Mouse (Mus musculus) c-Kit-positive CD71-negative TER-119-negative erythroid progenitor cells, embryonic 14.5 days (primary cell): ENCODE results near the gene Zc3hc1.
"Not testable (repeated sequence)": the region's sequence is repeated elsewhere in the genome, so short reads cannot be mapped to it uniquely, and the experiment has no call there.

Experiments
- DNase-seq: peaks from one replicate; pipeline ENCODE4 v3.0.0-alpha.2; 2013; ENCODE audit warnings: low read depth

Gene Zc3hc1

DNA sequence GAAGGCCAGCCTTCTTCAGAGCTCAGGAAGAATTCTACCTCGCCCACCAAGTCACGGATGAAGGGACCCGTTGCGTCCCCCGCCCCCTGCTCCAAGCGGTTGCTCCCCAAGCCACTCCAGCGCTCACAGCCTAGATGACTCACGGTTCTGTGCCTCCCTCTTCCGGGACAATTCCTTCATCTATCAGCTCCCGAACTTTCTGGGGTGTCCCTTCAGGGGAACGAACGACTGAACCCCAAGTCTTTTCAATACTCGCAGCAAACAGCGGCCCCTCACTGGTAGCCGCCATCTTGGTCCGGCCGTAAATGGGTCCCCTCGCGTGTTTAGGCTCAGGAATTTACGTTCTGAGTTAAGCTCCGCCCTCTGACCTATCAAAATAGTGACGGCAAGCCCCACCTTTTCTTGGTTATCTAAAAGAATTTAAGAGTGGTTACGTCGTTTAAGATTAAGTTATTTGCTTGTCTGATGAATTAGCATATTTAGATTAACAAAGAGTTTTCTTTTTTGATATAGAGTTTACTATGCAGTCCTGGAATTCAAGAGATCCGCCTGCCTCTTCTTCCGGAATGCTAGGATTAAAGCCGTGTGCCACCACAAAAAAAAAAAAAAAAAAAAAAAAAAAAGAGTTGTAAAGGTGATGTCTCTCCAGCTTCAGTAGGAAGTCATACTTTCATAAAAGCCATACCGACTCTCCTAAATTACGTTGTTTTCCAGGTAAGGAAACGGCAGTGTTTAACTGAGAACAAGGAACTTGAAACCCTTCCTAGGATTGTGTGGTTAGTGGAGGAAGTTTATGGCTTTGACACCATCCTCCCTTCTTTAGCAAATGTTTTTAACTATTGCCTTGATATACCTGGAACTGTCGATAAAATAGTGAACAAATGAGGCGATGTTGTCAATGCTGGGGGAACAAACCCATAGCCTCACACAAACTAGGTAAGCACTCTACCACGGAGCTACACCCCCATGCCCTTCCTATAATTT lies at the start of gene Zc3hc1:
Gene Zc3hc1 (minus strand): TSS at position 315 of the 984 bp plus-strand sequence.
- peak; percentile 86 for DNase-seq

DNA sequence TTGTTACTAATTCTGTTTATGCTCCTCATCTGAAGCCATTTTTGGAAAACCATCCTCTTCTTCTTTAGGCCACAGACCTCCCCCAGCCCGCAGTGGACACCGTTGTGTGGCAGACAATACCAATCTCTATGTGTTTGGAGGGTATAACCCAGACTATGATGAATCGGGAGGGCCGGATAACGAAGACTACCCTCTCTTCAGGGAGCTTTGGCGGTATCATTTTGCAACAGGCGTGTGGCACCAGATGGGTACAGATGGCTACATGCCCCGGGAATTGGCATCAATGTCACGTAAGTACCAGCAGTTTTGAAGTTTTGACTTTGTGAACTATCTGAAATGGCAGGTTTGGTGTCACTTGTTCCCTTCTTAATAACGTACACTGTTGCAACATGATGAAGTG lies 48.7 kb upstream of the Zc3hc1 start:
- DNase-seq, result no peak

DNA sequence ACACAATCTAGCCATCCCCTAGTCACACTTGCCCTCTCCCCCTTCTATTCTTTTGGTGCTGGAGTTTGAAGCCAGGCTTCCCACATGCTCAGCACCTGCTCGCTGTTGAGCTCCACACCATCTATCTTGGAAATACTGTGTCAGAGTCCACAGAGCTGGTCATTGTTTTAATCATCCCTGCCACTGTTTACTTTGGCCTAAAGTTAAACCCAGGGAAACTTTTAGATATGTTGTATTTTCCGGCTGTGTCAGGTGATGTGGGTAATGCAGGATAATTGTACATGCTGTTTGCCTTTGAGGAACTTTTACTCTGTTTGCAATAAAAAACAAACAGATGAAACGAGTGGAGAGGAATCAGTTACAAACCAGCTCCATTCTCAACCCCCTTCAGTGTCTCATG lies 46.2 kb upstream of the Zc3hc1 start:
- no peak for DNase-seq

DNA sequence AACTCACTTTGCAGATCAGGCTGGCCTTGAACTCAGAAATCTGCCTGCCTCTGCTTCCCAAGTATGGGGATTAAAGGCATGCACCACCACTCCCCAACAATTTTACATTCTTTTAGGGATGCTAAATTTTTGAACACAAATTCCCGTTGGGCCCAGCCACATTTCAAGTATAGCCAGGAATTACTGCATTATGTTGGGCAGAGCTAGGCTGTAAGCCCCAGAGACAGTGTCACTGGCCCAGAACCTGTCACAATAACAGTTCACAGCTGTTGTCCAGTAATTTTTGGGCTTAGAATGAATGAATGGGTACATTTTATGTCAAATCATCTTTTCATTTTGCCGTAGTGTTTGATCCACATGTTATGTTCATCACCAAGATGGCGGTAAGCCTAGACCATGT lies 45.6 kb upstream of the Zc3hc1 start:
- DNase-seq, result no peak

DNA sequence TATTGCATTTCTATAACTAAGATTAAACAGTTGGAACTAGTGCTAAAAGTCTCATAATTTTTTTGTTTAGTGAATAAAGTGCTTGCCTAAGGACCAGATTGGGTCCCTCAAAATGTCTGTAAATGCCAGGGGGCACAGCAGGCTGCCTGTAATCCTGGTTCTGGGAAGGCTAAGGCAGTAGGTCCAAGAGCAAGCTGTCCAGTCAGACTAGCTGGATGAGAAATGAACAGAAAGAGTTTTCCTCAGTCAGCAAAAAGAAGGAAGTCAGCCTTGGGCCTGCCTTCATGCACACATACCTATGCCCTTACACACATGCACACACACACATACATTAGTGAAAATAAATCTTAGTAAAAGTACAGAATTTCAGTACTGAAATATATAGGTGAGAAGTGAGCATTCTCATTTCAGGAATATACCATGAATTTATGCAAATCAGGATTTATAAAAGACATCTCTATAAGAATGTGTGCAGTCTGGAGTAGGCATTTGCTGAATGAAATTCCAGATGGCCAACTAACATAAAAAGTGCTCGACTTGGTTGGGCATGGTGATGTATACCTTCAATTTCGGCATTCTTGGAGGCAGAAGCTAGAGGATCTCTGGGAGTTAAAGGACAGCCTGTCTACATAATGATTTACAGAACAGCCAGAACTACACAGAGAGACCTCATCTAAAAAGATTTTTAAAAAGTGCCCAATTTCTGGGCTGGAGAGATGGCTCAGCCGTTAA lies 41.8 kb upstream of the Zc3hc1 start:
- no peak for DNase-seq

DNA sequence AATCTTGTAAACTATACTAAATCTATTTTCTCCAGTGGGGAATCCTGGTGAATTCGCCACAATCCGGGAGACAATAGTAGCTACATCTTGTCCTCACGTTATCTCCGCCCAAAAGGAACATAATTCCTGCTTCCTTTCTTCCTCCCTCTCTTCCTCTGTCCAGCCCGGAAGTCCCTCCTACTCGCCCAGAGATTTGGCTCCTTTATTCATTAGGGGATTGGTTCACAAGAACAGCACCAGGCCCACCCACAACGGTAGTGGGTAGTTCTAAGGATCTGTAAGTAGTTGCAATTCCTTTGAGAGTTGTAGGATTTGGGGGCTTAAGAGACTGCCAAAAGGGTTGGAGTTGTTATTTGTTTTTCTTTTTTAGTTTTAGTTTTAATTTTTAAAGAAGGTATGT lies 26.0 kb upstream of the Zc3hc1 start:
- no peak for DNase-seq

DNA sequence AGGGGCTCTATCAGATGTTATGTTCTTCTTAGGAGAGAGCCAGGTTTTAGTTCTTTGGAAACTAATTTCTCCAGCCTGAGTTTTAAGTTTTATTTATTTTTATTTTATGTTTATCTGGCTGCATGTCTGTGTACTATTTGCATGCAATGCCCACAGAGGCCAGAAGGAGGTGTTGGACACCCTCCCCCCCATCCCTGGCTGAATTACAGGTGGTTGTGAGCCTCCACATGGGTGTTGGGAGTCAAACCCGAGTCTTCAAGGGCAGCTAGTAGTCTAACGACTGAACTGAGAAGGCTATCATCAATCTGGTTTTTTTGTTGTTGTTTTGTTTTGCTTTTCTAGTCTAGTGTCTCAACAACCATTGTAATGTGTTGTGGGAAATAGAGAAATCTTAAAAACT lies 25.3 kb upstream of the Zc3hc1 start:
- DNase-seq, result no peak

DNA sequence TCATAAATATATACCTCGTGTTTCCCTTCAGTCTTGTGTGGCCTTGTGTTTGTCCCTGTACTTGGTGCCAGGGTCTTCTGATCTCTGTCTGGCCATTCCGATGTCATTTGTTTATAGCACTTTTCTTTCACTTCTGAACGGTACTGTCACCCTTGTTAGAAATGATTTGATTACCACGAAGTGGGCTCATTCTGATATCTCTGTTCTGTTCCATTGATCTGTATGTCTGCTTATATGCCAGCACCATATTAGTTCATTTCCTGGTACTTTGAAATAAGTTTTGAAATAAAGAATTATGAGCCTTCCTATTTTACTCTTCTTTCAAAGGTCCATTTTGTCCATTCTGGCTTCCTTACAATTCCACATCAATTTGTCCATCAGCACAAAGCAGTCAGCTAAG lies 20.5 kb upstream of the Zc3hc1 start:
- no peak for DNase-seq

DNA sequence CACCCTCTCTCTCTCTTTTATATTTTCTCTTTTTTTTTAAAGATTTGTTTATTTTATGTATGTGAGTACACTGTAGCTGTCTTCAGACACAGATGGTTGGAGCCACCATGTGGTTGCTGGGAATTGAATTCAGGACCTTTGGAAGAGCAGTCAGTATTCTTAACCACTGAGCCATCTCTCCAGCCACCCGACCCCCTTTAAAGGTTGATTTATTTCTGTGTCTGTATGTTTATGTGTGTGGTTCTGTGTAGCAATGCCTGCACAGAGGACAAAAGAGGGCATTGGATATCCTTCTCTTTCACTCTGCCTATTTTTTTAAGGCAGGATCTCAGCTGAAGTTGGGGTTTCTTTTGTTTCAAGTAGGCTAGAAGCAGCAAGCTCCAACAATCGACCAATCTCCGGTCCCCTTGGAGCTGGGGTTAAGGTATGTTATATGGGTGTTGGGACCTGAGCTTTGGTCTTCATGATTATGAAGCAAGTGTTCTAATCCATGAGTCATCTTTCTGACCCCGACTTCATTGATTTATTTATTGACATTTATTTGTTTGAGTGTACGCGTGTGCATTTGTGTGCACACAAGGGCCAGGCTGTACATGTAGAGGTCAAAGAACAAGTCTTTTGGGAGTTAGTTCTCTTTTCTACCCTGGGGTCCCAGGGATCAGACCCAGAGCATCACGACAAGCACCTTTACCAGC lies 18.7 kb upstream of the Zc3hc1 start:
- no peak for DNase-seq

DNA sequence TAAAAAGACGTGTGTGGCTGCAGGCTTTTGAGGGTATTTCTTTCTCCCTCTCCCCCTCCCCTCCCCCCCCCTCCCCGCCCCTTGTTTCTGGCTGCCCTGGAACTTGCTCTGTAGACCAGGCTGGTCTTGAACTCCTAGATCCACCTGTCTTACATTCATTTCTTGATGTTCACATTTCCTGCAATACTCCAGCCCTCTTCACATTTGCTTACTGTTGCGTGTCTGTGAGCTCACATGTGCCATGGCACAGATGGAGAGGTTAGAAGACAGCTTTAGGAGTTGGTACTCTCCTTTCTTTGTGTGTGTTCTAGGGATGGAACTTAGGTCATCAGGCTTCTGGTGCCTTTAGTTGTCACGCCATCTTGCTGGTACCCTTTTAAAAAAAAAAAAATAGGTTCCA lies 17.4 kb upstream of the Zc3hc1 start:
- no peak for DNase-seq

DNA sequence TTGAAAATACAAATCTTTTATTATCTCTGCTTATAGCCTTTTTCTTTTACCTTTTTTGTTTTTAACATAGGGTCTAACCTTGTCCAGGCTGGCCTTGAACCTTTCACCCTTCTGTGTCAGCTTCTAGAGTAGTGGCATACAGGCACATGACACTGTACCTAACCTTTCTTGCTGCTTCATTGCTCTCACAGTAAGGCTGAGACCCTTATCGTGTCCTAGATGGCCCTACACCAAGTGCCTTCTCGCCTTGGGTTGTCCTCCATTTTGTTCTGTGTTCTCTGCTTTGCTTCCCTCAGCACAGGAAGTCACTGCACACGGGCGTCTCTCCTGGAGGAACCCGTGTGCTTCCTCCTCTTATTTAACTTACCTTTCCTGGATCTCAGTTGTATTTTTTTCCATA lies 13.8 kb upstream of the Zc3hc1 start:
- no peak for DNase-seq

DNA sequence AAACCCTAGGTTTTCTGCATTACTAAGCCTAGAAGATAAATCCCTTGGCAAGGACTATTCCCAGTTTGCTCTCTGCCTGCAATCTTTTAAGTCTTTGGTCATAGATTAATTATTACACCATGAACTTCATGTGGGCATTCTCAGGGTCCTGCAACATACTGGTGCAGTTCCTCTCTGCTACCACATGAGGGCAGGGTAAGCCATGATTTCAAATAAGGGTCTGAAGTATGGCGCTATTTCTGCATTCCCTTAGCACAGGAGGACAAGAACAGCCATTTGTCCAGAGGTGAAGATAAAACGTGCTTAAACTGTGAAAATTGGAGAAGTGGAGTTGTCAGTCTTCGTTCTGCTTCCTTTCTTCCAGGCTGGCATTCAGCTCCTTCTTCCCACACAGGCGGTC lies 12.6 kb upstream of the Zc3hc1 start:
- DNase-seq, result peak; percentile 74

DNA sequence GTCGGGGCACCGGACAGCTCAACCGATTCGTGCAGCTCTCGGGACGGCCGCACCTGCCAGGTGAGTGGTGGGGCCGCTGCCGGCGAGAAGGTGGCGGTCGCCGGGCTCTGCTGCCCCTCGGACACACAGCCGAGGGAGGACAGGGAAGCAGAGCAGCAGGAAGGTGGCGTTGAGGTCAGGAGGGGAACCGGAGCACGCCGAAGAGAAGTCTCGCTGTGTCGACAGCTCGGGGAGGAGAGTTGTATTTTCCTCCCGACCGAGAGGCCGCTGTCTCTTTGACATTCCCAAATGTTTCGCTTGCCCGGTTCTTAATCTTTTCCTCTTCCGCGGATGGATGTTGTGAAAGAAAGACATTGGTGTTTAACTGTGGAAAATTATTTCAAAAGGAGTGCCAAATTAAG lies 11.3 kb upstream of the Zc3hc1 start:
- no peak for DNase-seq

DNA sequence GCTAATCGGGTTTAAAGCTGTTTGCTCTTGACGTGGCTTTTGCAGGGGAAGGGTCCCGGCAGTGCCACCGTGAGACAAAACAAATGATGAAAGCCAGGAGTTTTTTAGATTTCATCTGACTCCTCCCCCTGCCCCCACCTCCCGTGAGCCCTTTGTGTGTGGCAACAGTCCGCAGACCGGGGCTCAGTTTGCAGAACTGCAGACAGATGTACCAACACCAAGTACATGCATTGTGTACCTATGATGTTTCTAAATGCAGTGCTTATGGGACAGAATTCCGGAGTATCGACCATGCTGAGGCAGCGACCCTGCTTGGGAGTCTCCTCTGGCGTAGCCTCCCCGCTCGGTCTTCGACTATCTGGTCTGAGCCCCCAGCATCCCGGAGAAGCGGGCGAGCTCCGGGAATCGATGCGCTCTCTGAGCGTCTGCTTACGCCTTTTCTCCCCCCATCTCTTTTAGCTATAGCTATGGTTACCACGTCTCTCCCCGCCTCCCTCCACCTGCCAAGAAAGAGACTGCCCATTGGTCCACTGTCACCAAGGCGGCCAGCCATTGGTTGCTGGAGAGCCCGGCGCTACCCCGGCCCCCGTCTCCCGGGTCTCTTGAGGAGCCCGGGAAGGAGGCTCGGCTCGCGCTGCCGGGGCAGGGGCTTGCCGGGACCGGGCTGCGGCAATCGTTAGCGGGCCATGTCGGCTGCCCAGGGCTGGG lies 10.6 kb upstream of the Zc3hc1 start, which contains the start of gene Klhdc10:
Gene Klhdc10 (plus strand): TSS at position 561 of the 708 bp plus-strand sequence.
- DNase-seq, result peak; percentile 96

DNA sequence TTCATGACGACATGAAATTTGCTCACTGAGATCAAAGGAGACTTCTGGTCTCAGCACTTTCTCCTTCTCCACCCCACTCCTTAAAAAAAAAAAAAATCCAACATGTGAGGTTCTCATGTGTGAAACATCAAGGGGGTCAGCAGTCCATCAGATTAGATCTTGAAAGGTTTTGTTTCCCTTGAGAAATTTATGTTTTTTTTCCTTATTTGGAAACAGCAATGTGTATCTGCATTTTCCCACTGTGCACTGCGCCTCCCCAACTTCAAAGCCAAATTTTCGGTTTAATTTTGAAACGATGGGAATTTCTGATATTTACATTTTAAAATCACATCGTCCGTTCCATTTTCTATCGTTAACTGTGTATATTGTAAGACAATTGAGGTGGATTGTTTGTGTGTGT lies 9.9 kb upstream of the Zc3hc1 start:
- DNase-seq, result no peak

DNA sequence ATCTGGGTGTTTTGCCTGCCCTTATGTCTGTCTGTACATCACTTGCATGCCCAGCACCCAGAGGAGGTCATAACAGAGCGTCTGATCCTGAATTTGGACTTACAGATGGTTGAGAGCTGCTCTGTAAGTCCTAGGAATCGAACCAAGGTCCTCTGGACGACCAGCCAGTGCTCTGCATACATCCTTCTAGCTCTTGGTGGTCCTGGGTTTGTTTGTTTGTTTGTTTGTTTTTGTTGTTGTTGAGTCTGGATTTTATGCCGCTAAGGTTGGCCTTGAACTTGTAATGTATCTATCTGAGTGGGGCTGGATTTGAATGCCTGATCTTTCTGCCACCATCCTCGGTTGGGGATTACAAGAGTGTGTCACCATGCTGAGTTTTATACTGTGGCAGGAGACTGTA lies 9.3 kb upstream of the Zc3hc1 start:
- no peak for DNase-seq

DNA sequence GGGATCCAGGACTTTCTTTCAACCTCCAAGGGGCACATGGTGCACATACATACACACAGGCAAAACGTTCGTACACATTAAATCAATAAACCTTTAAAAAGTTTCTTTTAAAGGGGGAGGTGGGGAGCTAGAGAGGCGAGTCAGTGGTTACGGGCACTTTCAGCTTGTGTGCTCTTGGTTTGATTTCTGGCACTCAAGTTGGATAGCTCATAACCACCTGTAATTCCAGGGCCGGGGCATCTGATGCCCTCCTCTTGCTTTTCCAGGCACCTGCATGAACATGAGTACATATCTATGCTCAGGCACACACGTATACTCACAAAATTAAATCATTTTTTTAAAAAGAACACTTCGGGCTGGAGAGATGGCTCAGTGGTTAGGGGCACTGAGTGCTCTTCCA lies 1.2 kb upstream of the Zc3hc1 start:
- DNase-seq, result no peak

DNA sequence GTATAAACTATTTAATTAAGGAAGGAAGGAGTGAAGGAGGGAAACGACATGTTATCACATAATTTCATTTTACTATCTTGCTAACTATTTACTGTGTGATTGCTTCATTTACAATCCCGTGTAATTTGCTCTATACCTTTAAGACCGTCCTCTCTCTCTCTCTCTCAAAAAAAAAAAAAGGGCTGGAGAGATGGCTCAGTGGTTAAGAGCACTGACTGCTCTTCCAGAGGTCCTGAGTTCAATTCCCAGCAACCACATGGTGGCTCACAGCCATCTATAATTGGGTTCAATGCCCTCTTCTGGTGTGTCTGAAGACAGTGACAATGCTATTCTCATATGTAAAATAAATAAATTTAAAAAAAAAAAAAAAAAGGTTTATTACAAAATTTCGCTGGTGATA lies 557 bp downstream of the Zc3hc1 start:
- DNase-seq, result not testable (repeated sequence)

DNA sequence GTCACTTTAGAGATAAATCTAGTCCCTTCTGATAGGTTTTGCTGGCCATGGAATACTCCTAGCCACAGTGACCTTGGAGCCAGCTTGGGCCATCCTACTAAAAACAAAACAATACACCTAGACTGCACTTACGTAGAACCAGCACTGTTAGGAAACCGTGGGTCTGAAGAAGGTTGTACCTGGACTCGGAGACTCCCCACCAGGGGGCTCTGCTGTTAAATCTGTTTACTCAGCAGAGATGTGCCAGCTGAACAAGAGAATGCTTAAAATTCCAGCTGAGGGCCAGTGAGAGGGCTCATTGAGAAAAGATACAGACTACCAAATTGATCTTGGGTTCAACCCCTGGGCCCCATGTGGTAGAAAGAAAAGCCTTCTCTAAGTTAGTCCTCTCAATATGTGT lies 9.7 kb downstream of the Zc3hc1 start:
- DNase-seq, result no peak

DNA sequence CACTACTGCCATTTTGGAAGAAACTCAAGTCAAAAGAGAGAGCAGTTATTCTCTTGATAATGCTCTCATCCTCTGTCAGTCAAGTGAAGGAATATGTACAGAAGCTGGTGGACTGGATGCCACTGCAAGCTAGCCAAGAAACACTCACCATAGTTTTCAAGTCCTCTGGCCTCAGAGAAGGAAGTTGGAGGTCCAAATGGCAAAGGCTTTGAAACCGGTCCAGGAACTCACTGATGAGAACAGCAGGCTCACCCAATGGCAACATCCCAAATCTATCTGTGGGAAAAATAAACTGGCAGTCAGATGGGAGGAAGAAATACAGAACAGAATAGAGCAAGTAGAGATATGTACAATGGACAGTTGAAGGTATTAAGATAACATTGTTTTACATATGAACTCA lies 15.0 kb downstream of the Zc3hc1 start:
- no peak for DNase-seq

DNA sequence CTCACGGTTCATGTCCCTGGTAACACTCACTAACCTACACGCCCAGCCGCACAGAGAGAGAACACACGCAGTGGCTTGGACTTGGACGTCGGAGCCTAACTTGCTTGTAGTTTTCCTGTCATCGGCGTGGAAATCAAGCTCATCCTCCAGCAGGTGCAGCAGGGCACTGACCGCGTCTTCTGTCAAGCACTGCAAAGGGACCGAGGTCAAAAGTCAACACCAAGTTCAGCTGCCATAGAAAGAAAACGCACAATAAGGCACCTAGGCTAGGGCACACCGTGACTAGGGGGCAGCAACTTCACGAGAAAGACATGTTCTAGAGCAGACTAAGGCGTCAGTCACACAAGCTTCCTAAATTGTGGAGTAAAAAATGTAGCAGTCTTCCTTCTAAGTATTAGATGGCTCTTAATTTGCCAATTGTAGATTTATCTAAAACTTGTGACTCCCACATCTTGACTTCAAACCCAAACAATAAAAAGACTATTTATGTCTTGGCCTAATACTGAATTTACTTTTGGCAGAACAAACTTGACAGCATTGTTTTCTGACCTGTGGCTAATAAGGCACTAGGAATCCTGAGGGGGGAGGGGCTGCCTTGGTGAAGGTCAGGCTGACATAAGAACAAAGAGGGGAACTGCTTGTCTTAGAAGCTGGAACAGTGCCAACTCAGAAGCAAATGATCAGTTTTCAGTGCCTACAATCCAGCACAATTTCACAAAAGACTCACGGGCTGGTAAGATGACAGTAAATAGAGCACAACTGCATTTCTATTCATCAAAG lies 15.9 kb downstream of the Zc3hc1 start:
- no peak for DNase-seq
